Mouse (Mus musculus) cerebellum, adult 11-12 months (tissue): ENCODE data around the gene Nqo1.

ENCODE experiments used
- DNase-seq: peaks from one replicate; pipeline ENCODE4 v3.0.0; 2022

The Nqo1 gene

GRCm38 (mm10) chr8:107401866-107402265 is 1.1 kb downstream of the Nqo1 start:
- no peak for DNase-seq

GRCm38 (mm10) chr8:107399495-107399894 is 3.5 kb downstream of the Nqo1 start:
- peak; percentile 82 for DNase-seq

GRCm38 (mm10) chr8:107397665-107398064 is 5.3 kb downstream of the Nqo1 start:
- DNase-seq: no peak

GRCm38 (mm10) chr8:107396106-107396670 is 6.8 kb downstream of the Nqo1 start:
- no peak for DNase-seq

DNA sequence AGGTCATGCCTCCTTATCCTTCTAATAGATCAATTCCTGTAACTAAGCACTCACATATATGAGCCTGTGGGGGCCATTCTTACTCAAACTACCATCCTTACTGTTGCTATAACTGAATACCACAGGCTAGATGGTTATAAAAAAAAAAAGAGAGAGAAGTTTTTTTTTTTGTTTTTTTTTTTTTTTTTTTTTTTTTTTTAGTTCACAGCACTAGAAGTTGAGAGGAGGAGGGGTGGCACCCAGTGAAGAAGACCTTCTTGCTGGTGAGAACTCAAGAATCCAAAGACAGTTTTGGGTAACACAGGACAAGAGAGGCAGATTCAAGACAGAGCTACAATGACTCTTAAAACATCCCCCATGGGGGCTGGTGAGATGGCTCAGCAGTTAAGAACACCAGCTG is 7.6 kb downstream of the Nqo1 start:
- DNase-seq: no peak

DNA sequence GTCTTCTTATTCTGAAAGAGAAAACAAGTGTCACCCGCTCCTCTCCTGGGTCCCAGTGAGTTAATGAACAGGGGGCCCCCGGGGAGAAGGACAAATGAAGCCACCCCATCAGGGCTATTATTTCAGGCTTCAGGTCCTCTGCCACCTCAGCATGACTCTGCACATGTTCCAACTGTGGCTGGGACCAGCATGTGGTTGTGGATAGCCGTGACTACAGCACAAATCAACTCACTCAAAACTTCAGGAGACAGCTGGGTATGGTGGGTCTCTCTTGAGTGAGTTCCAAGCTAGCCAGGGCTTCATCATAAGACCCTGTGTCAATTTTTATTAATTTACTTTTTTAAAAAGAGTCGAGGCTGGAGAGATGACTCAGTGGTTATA is 11.9 kb downstream of the Nqo1 start:
- no peak for DNase-seq

GRCm38 (mm10) chr8:107390476-107391135 is 12.4 kb downstream of the Nqo1 start:
- no peak for DNase-seq

- peak; percentile 50 for DNase-seq
Measured at GRCm38 (mm10) chr8:107389557-107389956, 13.4 kb downstream of the Nqo1 start.

DNA sequence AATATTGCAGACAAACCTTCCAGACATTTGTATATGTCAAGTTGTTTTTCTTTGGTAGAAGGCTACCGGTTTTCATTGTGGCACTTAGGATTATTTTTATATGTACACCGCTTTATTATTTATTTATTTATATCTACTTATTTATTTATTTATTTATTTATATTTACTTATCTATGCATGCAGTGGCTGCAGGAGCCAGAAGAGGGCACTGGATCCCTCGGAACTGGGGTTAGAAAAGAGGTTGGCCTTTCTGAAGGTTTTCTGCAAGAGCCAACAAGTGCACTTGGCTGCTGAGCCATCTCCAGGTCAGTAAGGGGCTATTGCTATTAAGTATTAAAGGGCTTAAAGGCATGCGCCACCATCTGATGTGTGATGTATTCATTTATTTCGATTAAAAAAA is 15.1 kb downstream of the Nqo1 start:
- DNase-seq: no peak

DNA sequence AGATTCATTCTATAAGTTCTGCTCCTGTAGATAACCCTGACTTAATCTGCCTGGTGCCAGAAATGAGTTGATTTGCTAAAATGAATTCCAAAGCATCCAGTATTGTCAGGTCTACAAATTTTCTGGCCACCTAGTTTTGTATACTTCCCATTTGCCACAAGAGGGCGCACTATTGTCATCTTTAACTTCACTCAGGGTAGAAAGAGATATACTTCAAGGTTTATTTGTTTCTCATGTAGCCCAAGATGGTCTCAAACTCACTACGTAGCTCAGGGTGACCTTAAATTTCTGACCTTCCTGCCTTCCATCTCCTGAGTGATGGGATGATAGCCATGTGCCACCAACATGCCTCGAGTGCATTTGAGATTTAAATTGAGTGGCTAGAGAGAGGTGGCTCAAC is 16.4 kb downstream of the Nqo1 start:
- DNase-seq: no peak

- no peak for DNase-seq
Measured at GRCm38 (mm10) chr8:107386171-107386570, 16.8 kb downstream of the Nqo1 start.

DNA sequence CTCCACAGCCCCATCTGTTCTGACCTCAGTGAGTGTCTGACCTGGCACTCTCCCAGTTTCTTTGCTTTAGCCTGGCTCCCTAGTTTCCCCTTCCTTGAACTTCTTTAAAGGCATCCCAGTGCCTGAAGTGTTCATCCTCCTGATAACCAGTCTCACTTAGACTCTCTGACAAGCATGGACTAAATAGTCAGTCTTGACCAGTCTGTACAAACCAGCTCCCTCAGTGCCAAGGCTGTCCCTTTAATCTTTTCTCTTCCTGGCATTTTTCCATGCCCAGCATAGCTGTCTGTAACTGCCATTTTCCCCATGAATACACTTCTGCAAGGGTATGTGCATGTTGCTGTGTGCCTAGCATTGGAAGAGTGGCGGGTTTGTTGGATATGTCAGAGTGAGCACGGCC is 17.9 kb downstream of the Nqo1 start:
- no peak for DNase-seq

DNA sequence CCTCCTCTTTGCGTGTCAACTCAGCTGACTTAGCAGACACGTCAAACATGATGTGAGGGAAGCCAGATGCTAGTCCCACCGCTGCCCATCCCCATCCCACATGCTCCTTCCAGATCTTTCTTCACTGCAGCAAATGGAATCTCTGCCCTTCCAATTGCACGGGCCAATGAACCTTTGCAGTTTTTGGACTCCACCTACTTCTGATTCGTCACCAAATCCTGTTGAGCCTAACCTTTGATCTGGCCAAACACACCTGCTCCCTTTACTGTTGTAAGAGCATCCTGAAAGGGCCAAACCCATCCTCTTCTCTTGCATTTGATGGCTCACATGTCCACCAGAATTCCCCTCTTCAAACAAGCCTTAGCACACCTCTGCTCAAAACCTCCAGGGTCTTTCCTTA is 18.4 kb downstream of the Nqo1 start:
- DNase-seq: no peak

DNA sequence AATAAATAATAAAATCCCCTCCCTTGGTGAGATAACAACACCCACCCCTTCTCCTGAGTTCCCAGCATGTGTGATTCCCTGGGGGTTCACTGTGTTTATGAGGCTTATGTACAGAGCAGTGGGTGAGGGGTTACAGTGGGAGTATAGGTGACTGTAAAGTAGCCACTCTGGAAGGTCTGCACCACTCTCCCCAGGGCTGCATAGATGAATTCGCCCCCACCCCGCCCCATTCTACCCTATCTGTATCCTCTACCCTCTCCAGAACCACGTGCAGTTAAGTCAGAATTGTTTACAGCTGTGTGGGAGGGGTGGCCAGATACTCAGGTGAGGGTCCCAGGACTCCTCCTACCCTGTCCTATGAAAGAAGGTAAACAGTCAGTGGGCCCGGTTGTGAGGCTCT is 20.1 kb downstream of the Nqo1 start:
- DNase-seq: no peak

GRCm38 (mm10) chr8:107381666-107382065 is 21.3 kb downstream of the Nqo1 start:
- DNase-seq: no peak

- DNase-seq: no peak
Measured at GRCm38 (mm10) chr8:107380734-107381133, 22.3 kb downstream of the Nqo1 start.

DNA sequence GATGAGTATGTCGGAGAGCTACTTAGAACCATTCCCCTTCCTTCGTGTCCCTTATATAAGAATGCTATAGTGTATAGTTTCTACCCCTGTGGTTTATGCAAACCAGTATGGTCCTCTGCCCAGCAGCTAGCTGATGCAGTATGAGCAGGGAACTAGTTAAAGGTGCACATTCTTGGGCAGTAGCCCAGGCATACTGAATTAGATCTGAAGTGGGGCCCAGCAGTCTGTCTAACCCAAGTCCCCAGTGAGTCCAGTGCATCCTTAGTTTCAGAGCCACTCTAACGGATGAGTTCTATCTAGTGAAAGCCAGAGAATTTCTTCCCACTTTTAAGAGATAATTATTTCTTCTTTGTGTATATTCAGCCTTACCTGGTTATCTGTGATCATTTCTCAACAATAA is 25.7 kb downstream of the Nqo1 start:
- DNase-seq: no peak

DNA sequence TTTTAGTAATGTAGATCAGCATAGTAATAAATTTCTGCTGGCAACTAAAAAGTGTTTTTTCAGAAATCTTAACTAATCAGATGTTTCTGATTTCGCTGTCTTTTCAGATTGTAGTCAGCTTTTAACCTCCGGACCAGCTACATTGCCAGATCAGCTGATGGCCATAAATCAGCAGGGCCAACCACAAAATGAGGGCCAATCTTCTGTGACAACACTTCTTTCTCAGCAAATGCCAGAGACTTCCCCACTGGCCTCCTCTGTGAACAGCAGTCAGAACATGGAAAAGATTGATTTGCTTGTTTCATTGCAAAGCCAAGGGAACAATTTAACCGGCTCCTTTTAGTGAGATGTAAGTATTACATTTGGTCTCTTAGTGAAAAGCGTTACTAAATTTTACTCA is 32.7 kb downstream of the Nqo1 start:
- no peak for DNase-seq
